In genomic region chr4:97939492-97939891, GRCm38 (mm10) we compare ENCODE assay signal across 11 mouse cellular contexts.
DNase-seq lines count a peak whose midpoint lies in the region; ATAC-seq and TF ChIP-seq lines count a peak whose summit lies in the region.
"Had no signal": no experiment of that assay in that cellular context is flagged by ENCODE, and none has a peak within 500 bp of the region (broad histone marks: within the 10 kb centered on the region; RNA-seq: fewer than 3 reads in every experiment).

No protein-coding gene starts in this region.

- no peaks in the 10 kb centered on the region for H3K9me3 ChIP-seq in hindbrain, embryonic 12.5 days (replicated peaks)
- no peaks in the 10 kb centered on the region for H3K9me3 ChIP-seq in hindbrain, embryonic 11.5 days (ENCODE audit: control insufficient read depth, low read length)
- H3K9me3 ChIP-seq: limb, embryonic 15.5 days had no signal

- no peak for TF ChIP-seq CTCF in testis, adult 2 months (IDR thresholded peaks at IDR 0.05; ENCODE audit: control insufficient read depth, insufficient read depth, insufficient replicate concordance, low read depth, low read length)

- peaks cover 16% of the 10 kb centered on the region for H3K4me1 ChIP-seq in hindbrain, embryonic 12.5 days
- no peaks in the 10 kb centered on the region for H3K4me1 ChIP-seq in hindbrain, embryonic 11.5 days (replicated peaks; ENCODE audit: control insufficient read depth, insufficient read depth, low read length)
- H3K4me1 ChIP-seq in testis, adult 2 months (ENCODE audit: control insufficient read depth, insufficient read depth, low read length), result no peaks in the 10 kb centered on the region; the same call in 1 of the 2 replicates

- H3K4me2 ChIP-seq in hindbrain, embryonic 12.5 days (replicated peaks), result no peak overlapping the region
- H3K4me2 ChIP-seq in hindbrain, embryonic 11.5 days (replicated peaks; ENCODE audit: low read depth, low read length), result no peak overlapping the region
- H3K4me2 ChIP-seq: limb, embryonic 15.5 days had no signal

- DNase-seq in adrenal gland, adult 2 months, result peak; percentile 52
- no peak for DNase-seq in adrenal gland, adult 18-20 months (ENCODE audit: low spot score in 2 of 2)
- DNase-seq in hindbrain, embryonic 11.5 days (ENCODE audit: low spot score), result no peak
- no peak for DNase-seq in testis, postnatal 14 days (ENCODE audit: low spot score)
- peak; percentile 46 for DNase-seq in testis, postnatal 10 days (ENCODE audit: low spot score)
- no peak for DNase-seq in retina, embryonic 14.5 days (ENCODE audit: low spot score)

- WGBS in hindbrain, embryonic 12.5 days, result 58% methylated on average over 4 of the region's 4 CpGs
- 68% methylated on average over 4 of the region's 4 CpGs for WGBS in hindbrain, embryonic 11.5 days

- H3K27ac ChIP-seq in hindbrain, embryonic 12.5 days, result peak overlapping the region; percentile 35; the same call in 1 of the 2 replicates
- no peak overlapping the region for H3K27ac ChIP-seq in hindbrain, embryonic 11.5 days (ENCODE audit: low read depth, low read length)
- peak overlapping the region; percentile 43; the same call in 1 of the 2 replicates for H3K27ac ChIP-seq in testis, adult 2 months (ENCODE audit: control insufficient read depth, insufficient read depth, low read depth, low read length)
- H3K27ac ChIP-seq: kidney, postnatal 0 days; limb, embryonic 15.5 days had no signal

- H3K4me3 ChIP-seq in hindbrain, embryonic 12.5 days, result no peak overlapping the region
- H3K4me3 ChIP-seq in hindbrain, embryonic 11.5 days (ENCODE audit: low read depth, low read length), result no peak overlapping the region
- H3K4me3 ChIP-seq in testis, adult 2 months (ENCODE audit: control insufficient read depth, low read depth, low read length), result no peak overlapping the region
- H3K4me3 ChIP-seq: limb, embryonic 15.5 days had no signal

- no peaks in the 10 kb centered on the region for H3K27me3 ChIP-seq in hindbrain, embryonic 12.5 days
- H3K27me3 ChIP-seq in hindbrain, embryonic 11.5 days (ENCODE audit: control insufficient read depth, insufficient read depth, low read length), result no peaks in the 10 kb centered on the region
- no peaks in the 10 kb centered on the region for H3K27me3 ChIP-seq in testis, adult 2 months (ENCODE audit: control insufficient read depth, insufficient read depth, low read length)
- H3K27me3 ChIP-seq: limb, embryonic 15.5 days had no signal

- TF ChIP-seq POLR2A in testis, adult 2 months (IDR thresholded peaks at IDR 0.05; ENCODE audit: control insufficient read depth, low read depth, low read length), result no peak

- no peaks in the 10 kb centered on the region for H3K36me3 ChIP-seq in hindbrain, embryonic 12.5 days
- H3K36me3 ChIP-seq in hindbrain, embryonic 11.5 days (ENCODE audit: control insufficient read depth, insufficient read depth, low read length), result no peaks in the 10 kb centered on the region
- H3K36me3 ChIP-seq in testis, adult 2 months (ENCODE audit: control insufficient read depth, insufficient read depth, low read length), result no peaks in the 10 kb centered on the region
- H3K36me3 ChIP-seq: limb, embryonic 15.5 days had no signal

- no peak for ATAC-seq in hindbrain, embryonic 12.5 days (ENCODE audit: low FRiP score)
- no peak for ATAC-seq in hindbrain, embryonic 11.5 days (ENCODE audit: low FRiP score)
- ATAC-seq: midbrain, embryonic 16.5 days had no signal

- no peak overlapping the region for H3K9ac ChIP-seq in hindbrain, embryonic 12.5 days
- no peak overlapping the region for H3K9ac ChIP-seq in hindbrain, embryonic 11.5 days (ENCODE audit: low read depth, low read length)
- H3K9ac ChIP-seq: limb, embryonic 15.5 days had no signal

Comparison
In these comparisons a context has a peak if more than half of its experiments do, and no peak if none do; other contexts are left out.
1. DNase-seq: peak in adrenal gland, adult 2 months (single experiment) and testis, postnatal 10 days (single experiment); none in adrenal gland, adult 18-20 months (0 of 2), hindbrain, embryonic 11.5 days (single experiment), testis, postnatal 14 days (single experiment) and retina, embryonic 14.5 days (single experiment).